Mouse (Mus musculus) kidney, postnatal 10 days (tissue): ENCODE results near the gene Smim13.
A peak's percentile ranks its signal among the peaks of the same experiment; 100 is the strongest.
"Not testable (repeated sequence)": the region's sequence is repeated elsewhere in the genome, so short reads cannot be mapped to it uniquely, and the experiment has no call there.

ENCODE experiments used
- DNase-seq: peaks from one replicate; pipeline ENCODE4 v3.0.0; 2021; ENCODE audit warnings: mixed read lengths

Gene Smim13

DNA sequence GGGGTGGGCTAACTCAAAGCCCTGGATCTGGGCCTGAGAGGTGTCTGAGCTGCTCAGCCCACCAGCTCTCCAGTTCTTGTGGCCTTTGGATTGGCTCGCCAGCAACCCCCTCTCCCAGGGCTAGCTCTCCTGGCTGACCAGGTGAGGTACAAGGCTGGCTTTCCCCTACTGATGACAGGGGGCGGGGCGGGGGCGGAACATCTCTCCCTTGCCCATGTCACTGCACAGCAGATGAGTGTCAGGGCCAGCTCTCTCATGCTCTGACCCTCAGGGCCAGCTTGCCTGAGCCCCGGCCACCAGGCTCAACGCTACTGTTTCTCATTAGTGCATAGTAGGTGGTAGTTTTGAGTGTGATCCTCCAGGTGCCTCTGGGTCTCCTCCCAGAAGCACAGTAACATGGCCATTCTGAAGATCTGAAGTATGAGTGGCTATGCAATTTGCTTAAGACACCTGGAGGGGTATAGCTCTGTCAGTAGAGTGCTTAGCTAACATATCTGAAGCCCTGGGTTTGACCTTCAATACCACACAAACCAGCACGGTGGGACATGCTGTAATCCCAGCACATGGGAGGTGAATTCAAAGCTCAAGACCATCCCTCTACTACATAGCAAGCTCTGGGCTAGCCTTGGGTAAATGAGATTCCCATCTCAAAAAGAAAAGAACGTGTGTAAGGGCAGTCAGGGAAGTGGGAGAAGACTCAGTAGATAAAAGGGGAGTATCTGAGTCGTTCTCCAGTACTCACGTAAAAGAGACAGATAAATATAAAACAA is 11.4 kb upstream of the Smim13 start:
- no peak for DNase-seq

- DNase-seq, result no peak
Observed at GRCm38 (mm10) chr13:41238805-41239130, 10.9 kb upstream of the Smim13 start.

DNA sequence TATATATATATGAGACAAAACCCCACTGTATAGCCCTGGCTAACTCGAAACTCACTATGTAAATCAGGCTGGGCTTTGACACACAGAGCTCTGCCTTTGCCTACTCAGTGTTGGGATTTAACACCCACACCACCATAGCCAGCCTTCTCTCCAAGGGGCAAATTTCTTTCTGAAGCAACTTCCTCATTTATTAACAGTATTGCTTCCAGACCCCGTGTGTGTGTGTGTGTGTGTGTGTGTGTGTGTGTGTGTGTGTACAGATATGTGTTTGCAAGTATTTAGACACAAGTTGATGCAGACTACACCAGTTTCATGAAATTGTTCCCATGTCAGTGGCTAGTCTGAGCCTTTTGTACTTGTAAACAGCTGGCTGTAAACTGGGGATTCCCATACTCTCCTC is 8.1 kb upstream of the Smim13 start:
- no peak for DNase-seq

- peak; percentile 13 for DNase-seq
Observed at GRCm38 (mm10) chr13:41244306-41244830, 5.3 kb upstream of the Smim13 start.

GRCm38 (mm10) chr13:41248751-41249520 is 708 bp upstream of the Smim13 start:
- DNase-seq, result peak; percentile 47

- DNase-seq, result no peak
Observed at GRCm38 (mm10) chr13:41250318-41250981, 806 bp downstream of the Smim13 start.

- not testable (repeated sequence) for DNase-seq
Observed at GRCm38 (mm10) chr13:41251232-41251631, 1.6 kb downstream of the Smim13 start.

DNA sequence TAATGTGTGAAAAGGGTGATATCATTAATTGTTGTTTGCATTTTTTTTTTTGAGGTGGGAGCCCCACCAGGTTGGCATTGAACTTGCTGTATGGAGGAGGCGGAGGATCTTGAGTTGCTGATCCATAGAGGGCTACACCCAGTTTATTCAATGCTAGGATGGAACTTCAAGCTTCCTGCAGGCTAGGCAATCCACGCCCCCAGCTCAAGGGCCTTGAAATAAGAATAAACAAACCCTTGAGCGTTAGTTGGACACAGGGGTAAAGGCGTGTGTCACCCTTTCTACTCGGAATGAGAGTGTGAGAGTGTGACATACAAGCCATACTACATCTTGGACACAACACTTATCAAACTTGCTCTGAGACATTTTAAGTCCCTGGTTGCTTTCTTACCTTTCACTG is 2.0 kb downstream of the Smim13 start:
- no peak for DNase-seq

- no peak for DNase-seq
Observed at GRCm38 (mm10) chr13:41252141-41252540, 2.5 kb downstream of the Smim13 start.

GRCm38 (mm10) chr13:41252736-41253135 is 3.1 kb downstream of the Smim13 start:
- no peak for DNase-seq

DNA sequence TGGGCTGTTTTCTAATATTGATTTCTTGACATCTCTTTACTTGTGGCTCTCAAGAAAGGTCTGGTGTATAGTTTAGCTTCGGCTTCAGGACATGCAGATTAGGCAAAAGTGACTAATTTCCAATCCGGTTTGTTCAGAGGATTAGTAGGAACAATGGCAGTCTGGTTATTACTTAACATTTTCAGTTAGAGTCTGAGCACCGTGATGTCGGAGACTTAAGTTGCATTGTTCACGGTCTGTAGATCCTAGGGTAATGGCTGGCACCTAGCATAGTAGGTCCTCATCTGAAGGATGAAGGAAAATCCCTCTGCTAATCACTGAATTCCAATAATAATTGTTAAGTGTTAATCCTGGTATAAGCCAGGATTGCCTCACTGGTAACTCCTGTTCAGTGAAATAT is 6.5 kb downstream of the Smim13 start:
- no peak for DNase-seq

DNA sequence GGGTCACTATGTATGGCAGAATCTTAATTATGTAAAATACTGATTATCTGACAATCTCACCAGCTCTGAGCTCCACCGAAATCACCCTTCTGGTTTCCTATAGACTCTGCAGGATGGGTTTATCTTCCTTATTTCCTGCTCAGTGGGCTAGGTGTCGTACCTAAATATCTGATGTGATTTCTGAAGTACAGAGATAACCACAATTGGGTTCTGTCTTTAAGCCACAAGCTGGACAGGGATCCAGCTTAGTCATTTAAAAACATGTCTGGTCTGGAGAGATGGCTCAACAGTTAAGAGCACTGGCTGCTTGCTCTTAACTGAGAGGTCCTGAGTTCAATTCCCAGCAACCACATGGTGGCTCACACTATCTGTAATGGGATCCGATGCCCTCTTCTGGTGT is 7.3 kb downstream of the Smim13 start:
- no peak for DNase-seq

- DNase-seq, result no peak
Observed at GRCm38 (mm10) chr13:41257851-41258250, 8.2 kb downstream of the Smim13 start.

GRCm38 (mm10) chr13:41261617-41262016 is 12.0 kb downstream of the Smim13 start:
- not testable (repeated sequence) for DNase-seq

DNA sequence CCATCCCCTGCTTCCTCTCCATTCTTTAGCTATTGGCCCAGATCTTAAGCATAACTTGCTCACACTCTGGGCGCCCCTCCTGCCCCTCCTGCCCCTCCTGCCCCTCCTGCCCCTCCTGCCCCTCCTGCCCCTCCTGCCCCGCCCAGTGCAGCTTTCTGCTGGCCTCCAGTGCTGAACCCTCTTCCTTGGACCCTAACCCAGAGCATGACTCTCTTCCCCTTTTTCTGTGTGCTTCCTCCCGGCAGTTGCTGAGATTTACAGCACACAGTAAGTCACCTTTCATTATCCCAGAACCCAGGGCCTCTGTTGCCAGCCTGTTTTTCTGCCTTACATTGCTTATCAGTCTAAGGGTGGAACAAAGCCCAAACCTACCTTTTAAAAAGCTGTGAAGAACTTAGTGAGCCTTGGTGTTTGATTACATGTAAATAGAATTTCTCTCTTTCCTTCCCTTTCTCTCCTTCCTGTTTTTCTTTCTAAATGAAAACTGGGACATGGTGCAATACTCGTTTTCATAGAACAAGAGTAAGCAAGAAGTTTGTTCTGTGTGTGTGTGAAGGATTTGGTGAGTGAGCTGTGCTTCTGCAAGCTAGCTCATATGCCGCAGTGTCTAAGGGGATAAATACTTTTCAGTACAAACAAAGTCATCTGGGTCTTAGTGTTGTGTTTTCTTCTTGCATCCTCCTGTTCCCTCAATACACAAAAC is 13.8 kb downstream of the Smim13 start:
- no peak for DNase-seq

GRCm38 (mm10) chr13:41267827-41268408 is 18.3 kb downstream of the Smim13 start:
- DNase-seq, result peak; percentile 21

GRCm38 (mm10) chr13:41273927-41274650 is 24.4 kb downstream of the Smim13 start, which contains the start of gene Gm17364:
TSS of gene Gm17364 (minus strand) at chr13:41273977.
- DNase-seq, result no peak

DNA sequence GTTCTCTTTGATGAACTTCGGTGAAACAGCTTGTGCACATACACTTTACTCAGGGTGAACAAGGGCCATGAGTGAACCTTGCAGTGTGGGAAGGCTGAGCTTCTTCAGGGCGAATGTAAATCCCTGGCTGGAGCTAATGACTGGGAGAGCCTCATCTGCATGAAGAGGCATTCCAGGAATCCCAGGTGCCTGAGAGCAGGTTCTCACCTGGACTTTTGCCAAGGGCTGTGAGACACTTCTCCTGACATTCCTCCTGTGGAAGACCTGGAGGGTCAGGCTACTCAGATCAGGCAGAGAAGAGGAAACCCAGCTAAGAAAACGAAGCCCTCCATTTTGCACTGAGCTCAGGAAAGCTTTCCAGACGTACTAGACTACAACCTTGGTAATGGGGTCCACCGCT is 31.1 kb downstream of the Smim13 start:
- DNase-seq, result no peak

DNA sequence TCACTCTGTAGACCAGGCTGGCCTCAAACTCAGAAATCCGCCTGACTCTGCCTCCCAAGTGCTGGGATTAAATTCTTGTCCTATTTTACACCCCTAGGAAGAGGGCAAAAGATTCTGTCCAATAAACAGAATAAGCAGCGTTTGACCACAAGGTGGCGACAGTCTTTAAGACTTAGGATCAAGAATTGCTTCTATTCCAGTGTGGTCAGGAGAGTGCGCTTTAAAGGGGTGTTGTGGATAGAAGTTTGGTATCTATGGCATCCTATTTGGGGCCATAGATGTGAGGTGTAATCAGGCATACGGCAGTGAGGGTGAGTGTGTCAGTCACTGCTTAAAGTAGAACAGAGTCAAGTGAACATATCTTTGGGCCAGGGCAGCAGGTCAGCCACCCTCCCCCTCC is 33.6 kb downstream of the Smim13 start:
- peak; percentile 89 for DNase-seq

GRCm38 (mm10) chr13:41285448-41285847 is 35.8 kb downstream of the Smim13 start:
- DNase-seq, result no peak

GRCm38 (mm10) chr13:41286285-41286684 is 36.6 kb downstream of the Smim13 start:
- DNase-seq, result no peak
